ENCODE assay signal across 9 mouse cellular contexts in the genomic region with DNA sequence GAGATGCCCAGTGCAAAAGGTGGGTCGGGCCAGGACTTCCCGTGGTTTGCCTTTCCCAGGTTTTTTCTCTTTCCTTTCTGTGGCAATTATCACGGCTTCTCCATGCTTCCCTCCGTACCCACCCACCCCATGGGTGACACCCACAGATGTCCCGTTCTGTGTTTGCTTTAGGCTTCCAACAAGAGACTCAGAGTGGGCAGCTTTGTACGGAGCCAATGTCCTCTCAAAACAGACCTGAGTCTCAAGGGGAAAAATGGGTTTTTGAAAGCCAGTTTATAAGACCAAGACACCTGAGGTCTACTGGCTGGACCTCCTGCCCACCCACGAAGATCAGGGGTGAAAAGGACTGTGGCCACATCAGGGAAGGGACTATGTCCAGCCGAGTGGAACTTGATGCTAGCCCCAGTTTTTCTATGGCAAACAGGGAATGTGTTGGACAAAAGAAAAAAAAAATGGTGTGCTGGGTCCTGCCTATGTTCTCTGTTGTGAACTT. TPM values are rescaled to one million over a fixed set of nuclear protein-coding genes. Genes with fewer than 3 reads are reported as not detected.
DNase-seq lines count a peak whose midpoint lies in the region; ATAC-seq and TF ChIP-seq lines count a peak whose summit lies in the region.
"Had no signal": no experiment of that assay in that cellular context is flagged by ENCODE, and none has a peak within 500 bp of the region (broad histone marks: within the 10 kb centered on the region; RNA-seq: fewer than 3 reads in every experiment).

No protein-coding gene starts in this region.

- peaks cover 51% of the 10 kb centered on the region for H3K4me1 ChIP-seq in forebrain, embryonic 12.5 days
- peaks cover 28% of the 10 kb centered on the region for H3K4me1 ChIP-seq in hindbrain, postnatal 0 days (ENCODE audit: insufficient read depth, low read length)
- H3K4me1 ChIP-seq in olfactory bulb, adult 2 months (ENCODE audit: control insufficient read depth, insufficient read depth, low read length), result peaks cover 34% of the 10 kb centered on the region
- H3K4me1 ChIP-seq: megakaryocyte, embryonic 14.5 days had no signal

- H3K4me3 ChIP-seq in left cerebral cortex, adult 2 months, result peak overlapping the region; percentile 60
- peak overlapping the region; percentile 63 for H3K4me3 ChIP-seq in forebrain, embryonic 12.5 days (replicated peaks)
- peak overlapping the region; percentile 76 for H3K4me3 ChIP-seq in hindbrain, postnatal 0 days (ENCODE audit: low read length)
- peak overlapping the region; percentile 59 for H3K4me3 ChIP-seq in olfactory bulb, adult 2 months (ENCODE audit: insufficient read depth, low read depth, low read length)
- H3K4me3 ChIP-seq: megakaryocyte, embryonic 14.5 days had no signal

- H3K9me3 ChIP-seq in forebrain, embryonic 12.5 days, result no peaks in the 10 kb centered on the region
- no peaks in the 10 kb centered on the region for H3K9me3 ChIP-seq in hindbrain, postnatal 0 days (ENCODE audit: low read length)
- H3K9me3 ChIP-seq: megakaryocyte, embryonic 14.5 days had no signal

- peak overlapping the region; percentile 86 for H3K27ac ChIP-seq in left cerebral cortex, adult 2 months
- peak overlapping the region; percentile 67 for H3K27ac ChIP-seq in forebrain, embryonic 12.5 days
- H3K27ac ChIP-seq in hindbrain, postnatal 0 days, result peak overlapping the region; percentile 88
- H3K27ac ChIP-seq in olfactory bulb, adult 2 months (ENCODE audit: insufficient read depth, low read depth, low read length), result peak overlapping the region; percentile 87

- TF ChIP-seq CTCF in left cerebral cortex, adult 2 months (IDR thresholded peaks at IDR 0.05), result no peak
- no peak for TF ChIP-seq CTCF in hindbrain, postnatal 0 days (IDR thresholded peaks at IDR 0.05; ENCODE audit: low read depth)
- TF ChIP-seq CTCF in olfactory bulb, adult 2 months (IDR thresholded peaks at IDR 0.05; ENCODE audit: insufficient read depth, low read depth, low read length), result no peak

- WGBS in forebrain, embryonic 12.5 days, result 10% methylated on average over 8 of the region's 8 CpGs
- WGBS in hindbrain, postnatal 0 days, result 4% methylated on average over 8 of the region's 8 CpGs
- 4% methylated on average over 8 of the region's 8 CpGs for WGBS in olfactory bulb, adult 2 months

- H3K27me3 ChIP-seq in forebrain, embryonic 12.5 days, result peaks cover 59% of the 10 kb centered on the region
- H3K27me3 ChIP-seq in hindbrain, postnatal 0 days (ENCODE audit: insufficient read depth, low read length), result no peaks in the 10 kb centered on the region

- DNase-seq in left cerebral cortex, adult 2 months (ENCODE audit: extremely low spot score in 1 of 2, low spot score in 2 of 2), result no peak
- DNase-seq in left cerebral cortex, adult 18-20 months (ENCODE audit: low spot score in 2 of 2), result no peak
- no peak for DNase-seq in hindbrain, postnatal 0 days (ENCODE audit: low spot score)
- DNase-seq in embryo, embryonic 11 days, result no peak
- no peak for DNase-seq in spleen, adult 12 weeks (ENCODE audit: low spot score)

- no peaks in the 10 kb centered on the region for H3K36me3 ChIP-seq in forebrain, embryonic 12.5 days (replicated peaks)
- H3K36me3 ChIP-seq in hindbrain, postnatal 0 days (ENCODE audit: insufficient read depth, low read length), result no peaks in the 10 kb centered on the region

- H3K4me2 ChIP-seq in forebrain, embryonic 12.5 days, result peak overlapping the region; percentile 58
- H3K4me2 ChIP-seq in hindbrain, postnatal 0 days (ENCODE audit: low read depth, low read length), result peak overlapping the region; percentile 72

- intact Hi-C loops in left cerebral cortex, adult 2 months (cut with DNase I), result no loop called here

- H3K9ac ChIP-seq in forebrain, embryonic 12.5 days, result peak overlapping the region; percentile 75
- H3K9ac ChIP-seq in hindbrain, postnatal 0 days (replicated peaks; ENCODE audit: low read length), result peak overlapping the region; percentile 87

- 0 out of 2 replicates have a peak, but pooled peaks have one; percentile 0 for ATAC-seq in forebrain, embryonic 12.5 days (ENCODE audit: low FRiP score)
- no peak for ATAC-seq in hindbrain, postnatal 0 days

- TF ChIP-seq POLR2A in olfactory bulb, adult 2 months (IDR thresholded peaks at IDR 0.05; ENCODE audit: insufficient read depth, low read depth, low read length), result no peak

RNA-seq across cellular contexts. Expression of gene Slc6a1, which starts 0.9 kb away (rescaled TPM):
- total RNA-seq in left cerebral cortex, adult 2 months (2021), result 100 to 1,000 TPM; 292 to 305 TPM
- 100 to 1,000 TPM; 288 to 289 TPM for total RNA-seq in left cerebral cortex, adult 18-20 months (2021)
- 49.9 and 57.8 TPM in 2 replicates for polyA plus RNA-seq in forebrain, embryonic 12.5 days (2016; fragmentation: Nextera tagmentation; extraction: Ambion mirVana)
- 433 and 470 TPM in 2 replicates for total RNA-seq in hindbrain, postnatal 0 days (2014; rRNA removed)
- 176 and 177 TPM in 2 replicates for polyA plus RNA-seq in hindbrain, postnatal 0 days (2015; fragmentation: Nextera tagmentation; extraction: Ambion mirVana)
- 94.2 and 142 TPM in 2 replicates for polyA plus RNA-seq in olfactory bulb, adult 2 months (2012; ENCODE audit: insufficient read depth, insufficient read length, low replicate concordance, missing spikeins)
- total RNA-seq: granulocyte monocyte progenitor cell, adult 5-6 weeks had no signal
